Mouse (Mus musculus): ENCODE measurements at regions not wholly inside any gene's neighbourhood (a gene's known extent, or its start where the extent isn't known, plus 50 kb on each side); places are given as distances from the start of the nearest gene placed in this dataset.
"Not testable (repeated sequence)": the region's sequence is repeated elsewhere in the genome, so short reads cannot be mapped to it uniquely, and the experiment has no call there.

- DNase-seq (ENCODE audit: low spot score in 2 of 2) = not testable (repeated sequence)
Observed at GRCm38 (mm10) chr16:21102033-21102432, 51.8 kb downstream of the Teddm3 start.

GRCm38 (mm10) chr16:21100126-21100525 lies 53.7 kb downstream of the Teddm3 start:
- not testable (repeated sequence) for DNase-seq (ENCODE audit: low spot score in 2 of 2)

GRCm38 (mm10) chr16:21074779-21075148 lies 79.0 kb downstream of the Teddm3 start:
- no peak for DNase-seq (ENCODE audit: low spot score in 2 of 2)

- DNase-seq (ENCODE audit: low spot score in 2 of 2) = not testable (repeated sequence)
Observed at GRCm38 (mm10) chr16:21074082-21074778, 79.6 kb downstream of the Teddm3 start.

GRCm38 (mm10) chr16:21060211-21060610 lies 93.6 kb downstream of the Teddm3 start:
- no peak for DNase-seq (ENCODE audit: low spot score in 2 of 2)

- no peak for DNase-seq (ENCODE audit: low spot score in 2 of 2)
Observed at GRCm38 (mm10) chr16:21054772-21055171, 99.0 kb downstream of the Teddm3 start.

GRCm38 (mm10) chr16:21022087-21022486 lies 131.7 kb downstream of the Teddm3 start:
- not testable (repeated sequence) for DNase-seq (ENCODE audit: low spot score in 2 of 2)

GRCm38 (mm10) chr16:21004871-21005270 lies 148.9 kb downstream of the Teddm3 start:
- DNase-seq (ENCODE audit: low spot score in 2 of 2) = no peak

GRCm38 (mm10) chr16:21001126-21001525 lies 152.7 kb downstream of the Teddm3 start:
- DNase-seq (ENCODE audit: low spot score in 2 of 2) = no peak

GRCm38 (mm10) chr16:20990524-20990923 lies 163.3 kb downstream of the Teddm3 start:
- DNase-seq (ENCODE audit: low spot score in 2 of 2) = no peak

- DNase-seq (ENCODE audit: low spot score in 2 of 2) = no peak
Observed at GRCm38 (mm10) chr16:20975406-20975805, 178.4 kb downstream of the Teddm3 start.

GRCm38 (mm10) chr16:20972442-20972841 lies 181.4 kb downstream of the Teddm3 start:
- DNase-seq (ENCODE audit: low spot score in 2 of 2) = no peak

GRCm38 (mm10) chr16:20958905-20959304 lies 194.9 kb downstream of the Teddm3 start:
- no peak for DNase-seq (ENCODE audit: low spot score in 2 of 2)

- no peak for DNase-seq (ENCODE audit: low spot score in 2 of 2)
Observed at GRCm38 (mm10) chr16:20936722-20937121, 202.4 kb upstream of the Thpo start.

GRCm38 (mm10) chr16:20934846-20935245 lies 200.5 kb upstream of the Thpo start:
- not testable (repeated sequence) for DNase-seq (ENCODE audit: low spot score in 2 of 2)

- DNase-seq (ENCODE audit: low spot score in 2 of 2) = not testable (repeated sequence)
Observed at GRCm38 (mm10) chr16:20930003-20930402, 195.7 kb upstream of the Thpo start.

- DNase-seq (ENCODE audit: low spot score in 2 of 2) = not testable (repeated sequence)
Observed at GRCm38 (mm10) chr16:20925776-20926175, 191.5 kb upstream of the Thpo start.

GRCm38 (mm10) chr16:20910864-20911263 lies 176.6 kb upstream of the Thpo start:
- not testable (repeated sequence) for DNase-seq (ENCODE audit: low spot score in 2 of 2)

GRCm38 (mm10) chr16:20908467-20909351 lies 174.4 kb upstream of the Thpo start:
- not testable (repeated sequence) for DNase-seq (ENCODE audit: low spot score in 2 of 2)

- DNase-seq (ENCODE audit: low spot score in 2 of 2) = no peak
Observed at GRCm38 (mm10) chr16:20895734-20896133, 161.4 kb upstream of the Thpo start.

- no peak for DNase-seq (ENCODE audit: low spot score in 2 of 2)
Observed at GRCm38 (mm10) chr16:20871726-20872125, 137.4 kb upstream of the Thpo start.

- no peak for DNase-seq (ENCODE audit: low spot score in 2 of 2)
Observed at GRCm38 (mm10) chr16:20866771-20867170, 132.5 kb upstream of the Thpo start.
